Mouse (Mus musculus): ENCODE measurements around the gene Sfpq.

GRCm38 (mm10) chr4:127080806-127081205 is 59.7 kb downstream of the Sfpq start:
- TF ChIP-seq CTCF (IDR thresholded peaks at IDR 0.05) (no peak), POLR2A (IDR thresholded peaks at IDR 0.05; ENCODE audit: insufficient read depth, low read depth, low read length) (no peak), EP300 (IDR thresholded peaks at IDR 0.05; ENCODE audit: insufficient read depth, low read depth, low read length) (no peak)

Measured in heart, adult 2 months (tissue).